Mouse (Mus musculus) liver, adult 2 months (tissue): ENCODE measurements around the gene Slc25a35. TPM values are rescaled to one million over a fixed set of nuclear protein-coding genes. Genes with fewer than 3 reads are reported as not detected.
"Not testable (repeated sequence)": the region's sequence is repeated elsewhere in the genome, so short reads cannot be mapped to it uniquely, and the experiment has no call there.

Experiments used
- DNase-seq: peaks from one replicate; pipeline ENCODE4 v3.0.0-alpha.2; 2011; ENCODE audit warnings: low read depth, low spot score; ENCODE audit errors: extremely low read depth
- H3K27ac ChIP-seq: fragments of 200-500 bp; replicated peaks from 2 replicates; pipeline ENCODE4 v1.5.1; 2012; ENCODE audit warnings: low read depth, mild to moderate bottlenecking, control low read depth, inconsistent platforms, low read length; ENCODE audit not compliant: insufficient read depth
- H3K27me3 ChIP-seq: fragments of 200-500 bp; 2 replicates; pipeline ENCODE4 v1.6.1; 2012; ENCODE audit warnings: mild to moderate bottlenecking, moderate library complexity, low read length, inconsistent platforms; ENCODE audit not compliant: control insufficient read depth, insufficient read depth
- H3K36me3 ChIP-seq: fragments of 200-500 bp; 2 replicates; pipeline ENCODE4 v1.6.1; 2012; ENCODE audit warnings: low read length, inconsistent platforms; ENCODE audit not compliant: control insufficient read depth, insufficient read depth
- H3K4me1 ChIP-seq: fragments of 200-500 bp; 2 replicates; pipeline ENCODE4 v1.6.1; 2011; ENCODE audit warnings: low read length; ENCODE audit not compliant: control insufficient read depth, insufficient read depth
- H3K4me3 ChIP-seq: fragments of 200-500 bp; 2 replicates; pipeline ENCODE4 v1.5.1; 2011; ENCODE audit warnings: low read depth, mild to moderate bottlenecking, control low read depth, low read length, moderate library complexity; ENCODE audit not compliant: insufficient read depth
- H3K79me2 ChIP-seq: fragments of 200-500 bp; 2 replicates; pipeline ENCODE4 v1.6.1; 2012; ENCODE audit warnings: inconsistent platforms, mild to moderate bottlenecking, low read length, moderate library complexity; ENCODE audit not compliant: control insufficient read depth, insufficient read depth
- H3K9ac ChIP-seq: fragments of 200-500 bp; 2 replicates; pipeline ENCODE4 v1.6.1; 2012; ENCODE audit warnings: low read depth, mild to moderate bottlenecking, control low read depth, inconsistent platforms, low read length
- CTCF ChIP-seq: fragments of 200-500 bp; IDR thresholded peaks from 2 replicates; pipeline ENCODE4 v1.5.1; 2011; ENCODE audit warnings: low read depth, low read length, control low read depth
- POLR2A ChIP-seq: fragments of 200-500 bp; IDR thresholded peaks from 2 replicates; pipeline ENCODE4 v1.6.1; 2011; ENCODE audit warnings: low read length, control low read depth; ENCODE audit not compliant: insufficient read depth; ENCODE audit errors: extremely low read depth
- WGBS: fragments of 180-500 bp; shearing (Covaris S2); methylation state at CpG from one replicate; pipeline ENCODE4 v1.1.7; 2018; 5-methylcytosine and 5-hydroxymethylcytosine counted together
- polyA plus RNA-seq: library from polyadenylated mRNA; depleted of rRNA; stranded (reverse); fragments of >200 nt; gene quantifications from 2 replicates; pipeline ENCODE4 v1.2.3, GENCODE M21; 2012
- total RNA-seq: library from RNA; depleted of rRNA; stranded (reverse); fragments of >200 nt; gene quantifications from 2 replicates; pipeline ENCODE4 v1.2.3, GENCODE M21; 2014

Slc25a35 gene
- total and polyA plus RNA-seq, 2 experiments: 0.28 to 2.5 TPM

- Histone ChIP-seq H3K79me2 (no peaks in the 10 kb centered on the region), H3K4me1 (no peaks in the 10 kb centered on the region), H3K36me3 (peaks cover 4% of the 10 kb centered on the region; the same call in 1 of the 2 replicates), H3K27ac (no peak overlapping the region), H3K4me3 (no peak overlapping the region), H3K9ac (no peak overlapping the region), H3K27me3 (no peaks in the 10 kb centered on the region)
- WGBS: 94% methylated on average over 11 of the region's 11 CpGs
- no peak for TF ChIP-seq CTCF
- TF ChIP-seq POLR2A: no peak
- DNase-seq: no peak
These were observed 19.5 kb downstream of the Slc25a35 start for GRCm38 (mm10) chr11:68987365-68987882.

- H3K27ac ChIP-seq: no peak overlapping the region
- 91% methylated on average over 17 of the region's 17 CpGs for WGBS
- TF ChIP-seq POLR2A: no peak
- no peak for TF ChIP-seq CTCF
- peaks cover 4% of the 10 kb centered on the region; the same call in 1 of the 2 replicates for H3K36me3 ChIP-seq
- no peak for DNase-seq
- H3K4me3 ChIP-seq: no peak overlapping the region
- H3K27me3 ChIP-seq: no peaks in the 10 kb centered on the region
- no peaks in the 10 kb centered on the region for H3K79me2 ChIP-seq
- H3K4me1 ChIP-seq: no peaks in the 10 kb centered on the region
- H3K9ac ChIP-seq: no peak overlapping the region
These were observed 20.4 kb downstream of the Slc25a35 start for GRCm38 (mm10) chr11:68988341-68988740.

GRCm38 (mm10) chr11:68993122-68993521 lies 25.2 kb downstream of the Slc25a35 start:
- Histone ChIP-seq H3K79me2 (no peaks in the 10 kb centered on the region), H3K36me3 (peaks cover 16% of the 10 kb centered on the region), H3K9ac (no peak overlapping the region), H3K27ac (no peak overlapping the region), H3K4me1 (no peaks in the 10 kb centered on the region), H3K27me3 (no peaks in the 10 kb centered on the region), H3K4me3 (no peak overlapping the region)
- 91% methylated on average over 7 of the region's 7 CpGs for WGBS
- no peak for DNase-seq
- TF ChIP-seq POLR2A (no peak), CTCF (no peak)

- DNase-seq: no peak
- 98% methylated on average over 3 of the region's 3 CpGs for WGBS
- H3K79me2 ChIP-seq: no peaks in the 10 kb centered on the region
- H3K9ac ChIP-seq: no peak overlapping the region
- no peak overlapping the region for H3K4me3 ChIP-seq
- no peaks in the 10 kb centered on the region for H3K27me3 ChIP-seq
- H3K36me3 ChIP-seq: peaks cover 17% of the 10 kb centered on the region
- no peak overlapping the region for H3K27ac ChIP-seq
- no peak for TF ChIP-seq CTCF
- TF ChIP-seq POLR2A: no peak
- H3K4me1 ChIP-seq: no peaks in the 10 kb centered on the region
These were observed 26.4 kb downstream of the Slc25a35 start for GRCm38 (mm10) chr11:68994377-68994776.

- H3K4me3 ChIP-seq: no peak overlapping the region
- no peak overlapping the region for H3K9ac ChIP-seq
- TF ChIP-seq POLR2A (no peak), CTCF (no peak)
- WGBS: 89% methylated on average over 4 of the region's 4 CpGs
- no peak overlapping the region for H3K27ac ChIP-seq
- H3K4me1 ChIP-seq: no peaks in the 10 kb centered on the region
- no peaks in the 10 kb centered on the region for H3K27me3 ChIP-seq
- DNase-seq: no peak
- H3K79me2 ChIP-seq: no peaks in the 10 kb centered on the region
- H3K36me3 ChIP-seq: peaks cover 22% of the 10 kb centered on the region
These were observed 29.1 kb downstream of the Slc25a35 start for GRCm38 (mm10) chr11:68997080-68997479.

GRCm38 (mm10) chr11:69002782-69003181 lies 34.9 kb downstream of the Slc25a35 start:
- WGBS: 84% methylated on average over 4 of the region's 4 CpGs
- not testable (repeated sequence) for H3K9ac ChIP-seq, H3K27me3 ChIP-seq, H3K79me2 ChIP-seq, H3K4me3 ChIP-seq, H3K27ac ChIP-seq, H3K4me1 ChIP-seq, DNase-seq
- peaks cover 14% of the 10 kb centered on the region; the same call in 1 of the 2 replicates for H3K36me3 ChIP-seq
